Mouse (Mus musculus) forebrain, embryonic 13.5 days (tissue): Measurements from ENCODE around the gene Plagl1. TPM values are rescaled to one million over a fixed set of nuclear protein-coding genes. Genes with fewer than 3 reads are reported as not detected.
"Not testable (repeated sequence)": the region's sequence is repeated elsewhere in the genome, so short reads cannot be mapped to it uniquely, and the experiment has no call there.

Experiments
- ATAC-seq: fragments of 200-750 bp; cut with Nextera tagmentation; 2 replicates; pipeline ENCODE4 v1.8.0; 2017
- H3K27ac ChIP-seq: fragments of 300-500 bp; sonication (generic); 2 replicates; pipeline ENCODE4 v1.5.1; 2015; ENCODE audit warnings: inconsistent platforms, mild to moderate bottlenecking, moderate library complexity
- H3K27me3 ChIP-seq: fragments of 300-500 bp; sonication (generic); 2 replicates; pipeline ENCODE4 v1.6.1; 2015; ENCODE audit warnings: mild to moderate bottlenecking, inconsistent platforms
- H3K36me3 ChIP-seq: fragments of 300-500 bp; sonication (generic); 2 replicates; pipeline ENCODE4 v1.6.1; 2015; ENCODE audit warnings: mild to moderate bottlenecking, inconsistent platforms; ENCODE audit not compliant: poor library complexity, severe bottlenecking
- H3K4me1 ChIP-seq: fragments of 300-500 bp; sonication (generic); 2 replicates; pipeline ENCODE4 v1.6.1; 2015; ENCODE audit warnings: inconsistent platforms
- H3K4me2 ChIP-seq: fragments of 300-500 bp; sonication (generic); 2 replicates; pipeline ENCODE4 v1.6.1; 2015; ENCODE audit warnings: inconsistent platforms, mild to moderate bottlenecking, moderate library complexity
- H3K4me3 ChIP-seq: fragments of 300-500 bp; sonication (generic); 2 replicates; pipeline ENCODE4 v1.5.1; 2015; ENCODE audit warnings: mild to moderate bottlenecking, inconsistent platforms
- H3K9ac ChIP-seq: fragments of 300-500 bp; sonication (generic); 2 replicates; pipeline ENCODE4 v1.6.1; 2015; ENCODE audit warnings: mild to moderate bottlenecking, inconsistent platforms
- H3K9me3 ChIP-seq: fragments of 300-500 bp; sonication (generic); replicated peaks from 2 replicates; pipeline ENCODE4 v1.6.1; 2016; ENCODE audit warnings: inconsistent platforms
- WGBS: fragments of 180-500 bp; shearing (Covaris S2); methylation state at CpG from one replicate; pipeline ENCODE4 v1.1.7; 2015; 5-methylcytosine and 5-hydroxymethylcytosine counted together
- polyA plus RNA-seq: library from polyadenylated mRNA; unstranded; fragments of >200 nt; fragmentation: Nextera tagmentation; extraction: Ambion mirVana; gene quantifications from 2 replicates; pipeline ENCODE4 v1.2.1, GENCODE M21; 2015

Plagl1 gene
- polyA plus RNA-seq = 58.0 and 67.0 TPM in 2 replicates

DNA sequence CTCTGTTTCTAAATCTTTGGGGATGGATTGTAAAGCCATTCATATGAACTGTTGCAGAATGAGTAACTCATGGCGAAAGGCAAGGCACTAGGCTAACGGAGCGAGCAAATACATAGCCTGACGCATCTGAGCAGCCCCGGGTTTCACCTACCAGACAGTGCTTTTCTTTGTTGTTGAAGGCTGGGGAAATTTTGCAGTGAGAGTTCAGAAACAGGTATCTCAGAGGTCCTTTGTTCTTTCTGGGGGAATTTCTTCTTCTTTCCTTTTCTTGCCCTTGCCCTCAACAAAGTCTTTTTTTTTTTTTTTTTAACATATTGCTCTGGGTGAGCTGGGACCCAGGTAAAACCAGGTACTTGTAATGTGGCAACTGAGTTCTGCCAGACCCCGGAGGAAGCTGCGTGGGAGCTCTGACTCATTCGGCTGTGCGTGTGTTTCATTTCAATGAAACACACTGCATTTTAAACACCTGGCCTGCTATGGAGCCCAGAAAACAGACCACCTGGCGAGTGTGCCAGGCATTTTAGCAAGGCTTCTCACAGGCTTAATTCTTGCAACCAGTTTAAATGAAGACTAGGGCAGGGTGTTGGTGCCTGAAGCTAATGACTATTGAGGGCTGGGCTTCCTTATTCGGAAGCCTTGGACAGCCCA is at the start of gene Plagl1:
Gene Plagl1 (plus strand): TSS at position 484 of the 648 bp plus-strand sequence.
- H3K4me2 ChIP-seq = peak within 1 kb of the TSS; percentile 82
- 58% methylated on average over 11 of the region's 11 CpGs for WGBS
- peak; percentile 19; the same call in 1 of the 2 replicates for ATAC-seq
- H3K27me3 ChIP-seq = peaks cover 26% of the 10 kb centered on the region
- no peak within 1 kb of the TSS for H3K27ac ChIP-seq
- peaks cover 12% of the 10 kb centered on the region for H3K4me1 ChIP-seq
- H3K9me3 ChIP-seq = no peaks in the 10 kb centered on the region
- peak within 1 kb of the TSS; percentile 63 for H3K9ac ChIP-seq
- no peaks in the 10 kb centered on the region for H3K36me3 ChIP-seq
- peak within 1 kb of the TSS; percentile 46 for H3K4me3 ChIP-seq

DNA sequence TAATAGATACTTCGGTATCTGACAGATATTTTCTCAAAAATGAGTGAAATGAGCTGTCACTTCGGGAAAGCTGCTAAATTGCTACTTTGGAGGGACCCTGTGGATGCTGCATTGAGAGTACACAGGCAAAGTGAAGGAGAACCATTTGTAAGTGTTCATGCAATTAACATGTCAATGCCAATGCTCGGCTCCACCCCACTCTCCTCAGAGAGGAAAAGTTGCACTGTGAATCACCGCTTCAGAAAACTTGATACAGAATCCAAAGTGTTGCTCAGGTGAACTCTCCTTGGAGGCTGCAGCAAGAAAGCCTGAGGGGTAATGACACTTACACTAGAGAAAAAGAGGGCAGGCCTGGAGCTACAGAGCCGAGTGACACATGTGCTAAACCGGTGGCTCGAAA is 46.3 kb upstream of the Plagl1 start:
- no peaks in the 10 kb centered on the region for H3K27me3 ChIP-seq
- peaks cover 4% of the 10 kb centered on the region; the same call in 1 of the 2 replicates for H3K36me3 ChIP-seq
- H3K9me3 ChIP-seq = no peaks in the 10 kb centered on the region
- H3K9ac ChIP-seq = no peak overlapping the region
- H3K4me2 ChIP-seq = no peak overlapping the region
- H3K4me1 ChIP-seq = peaks cover 14% of the 10 kb centered on the region
- H3K27ac ChIP-seq = no peak overlapping the region
- no peak for ATAC-seq
- no peak overlapping the region for H3K4me3 ChIP-seq
- 70% methylated on average over 7 of the region's 7 CpGs for WGBS

DNA sequence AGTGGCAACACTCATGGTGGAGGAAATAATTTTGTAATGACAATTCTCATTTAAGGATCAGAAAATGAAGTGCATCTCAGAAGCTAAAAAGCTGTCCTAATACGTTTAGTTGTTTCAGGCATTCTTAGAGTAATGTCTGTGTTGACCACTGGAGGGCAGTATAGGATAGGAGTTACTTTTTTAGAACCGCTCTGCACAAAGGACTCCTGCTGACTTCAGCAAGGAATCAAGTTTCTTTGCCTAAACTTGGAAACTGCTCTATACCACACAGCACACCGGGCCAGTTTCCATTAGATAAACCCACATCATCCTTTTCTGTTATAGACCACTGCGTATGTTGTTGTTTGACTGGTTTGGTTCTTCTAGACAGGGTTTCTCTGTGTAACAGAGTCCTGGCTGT is 43.7 kb upstream of the Plagl1 start:
- ATAC-seq = peak; percentile 74
- no peaks in the 10 kb centered on the region for H3K4me1 ChIP-seq
- H3K9me3 ChIP-seq = no peaks in the 10 kb centered on the region
- 25% methylated on average over 4 of the region's 4 CpGs for WGBS
- no peak overlapping the region for H3K4me2 ChIP-seq
- no peak overlapping the region for H3K4me3 ChIP-seq
- no peak overlapping the region for H3K27ac ChIP-seq
- H3K9ac ChIP-seq = no peak overlapping the region
- no peaks in the 10 kb centered on the region for H3K36me3 ChIP-seq
- H3K27me3 ChIP-seq = no peaks in the 10 kb centered on the region

DNA sequence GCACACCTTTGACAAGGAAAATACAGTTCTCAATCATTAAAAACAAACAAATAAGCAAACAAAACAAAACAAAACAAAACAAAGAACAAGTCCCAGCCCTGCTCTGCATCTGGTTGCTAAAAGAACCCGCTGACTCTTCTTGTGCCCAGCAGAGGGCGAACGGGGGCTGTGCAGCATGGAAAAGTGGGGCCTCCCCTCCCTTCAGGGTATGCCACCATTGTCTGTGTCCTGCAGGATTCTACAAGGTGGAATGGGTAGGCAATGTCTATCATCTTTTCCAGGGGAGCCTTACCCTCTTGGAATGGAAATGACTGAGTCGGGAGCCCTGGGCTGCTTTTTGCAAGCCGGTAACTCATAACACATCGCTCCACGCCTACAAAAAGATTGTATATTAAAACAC is 41.8 kb upstream of the Plagl1 start:
- Histone ChIP-seq H3K27ac (no peak overlapping the region), H3K9me3 (no peaks in the 10 kb centered on the region), H3K4me3 (no peak overlapping the region), H3K27me3 (no peaks in the 10 kb centered on the region), H3K36me3 (no peaks in the 10 kb centered on the region), H3K4me2 (no peak overlapping the region), H3K4me1 (no peaks in the 10 kb centered on the region), H3K9ac (no peak overlapping the region)
- peak; percentile 59; the same call in 1 of the 2 replicates for ATAC-seq
- 64% methylated on average over 7 of the region's 7 CpGs for WGBS

DNA sequence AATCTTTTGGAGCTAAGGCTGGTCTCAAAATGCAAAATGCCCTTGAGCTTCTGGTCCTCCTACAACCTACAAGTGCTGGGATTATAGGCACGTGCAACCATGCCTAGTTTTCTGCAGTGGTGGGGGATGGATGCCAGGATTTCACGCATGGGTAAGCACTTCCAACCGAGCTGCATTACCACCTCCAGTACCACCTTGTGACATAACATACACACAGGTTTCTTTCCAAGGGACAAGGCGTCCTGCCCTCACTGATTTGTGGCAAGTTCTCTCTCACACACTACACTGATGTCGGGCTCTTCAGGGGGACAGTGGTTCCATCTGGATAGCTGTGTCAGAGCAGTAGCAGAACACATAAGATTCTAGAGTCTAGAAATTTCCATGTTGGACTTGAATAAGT is 41.3 kb upstream of the Plagl1 start:
- Histone ChIP-seq H3K27me3 (no peaks in the 10 kb centered on the region), H3K9me3 (no peaks in the 10 kb centered on the region), H3K4me1 (no peaks in the 10 kb centered on the region), H3K4me2 (no peak overlapping the region), H3K4me3 (no peak overlapping the region), H3K27ac (no peak overlapping the region), H3K36me3 (no peaks in the 10 kb centered on the region), H3K9ac (no peak overlapping the region)
- 72% methylated on average over 5 of the region's 5 CpGs for WGBS
- no peak for ATAC-seq

DNA sequence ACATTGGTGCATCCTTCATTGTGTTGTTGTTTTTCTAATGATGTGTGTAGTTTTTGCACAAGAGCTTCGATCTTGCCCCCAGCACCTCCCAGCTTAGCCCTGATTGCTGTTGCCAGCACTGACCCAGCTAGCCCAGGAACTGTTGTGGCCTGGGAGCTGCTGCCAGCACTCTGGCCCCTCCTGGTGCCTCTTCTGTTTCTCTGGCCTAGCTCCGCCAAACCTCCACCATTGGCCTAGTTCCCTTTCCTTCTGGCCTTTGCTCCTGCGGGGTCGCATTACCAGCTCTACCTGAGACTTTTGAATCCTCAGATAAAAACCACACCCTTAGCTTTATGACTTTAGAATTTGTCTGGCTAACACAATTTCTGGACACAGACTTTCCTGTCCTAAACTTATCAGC is 38.2 kb upstream of the Plagl1 start:
- Histone ChIP-seq H3K27ac (no peak overlapping the region), H3K27me3 (no peaks in the 10 kb centered on the region), H3K36me3 (no peaks in the 10 kb centered on the region), H3K4me2 (no peak overlapping the region), H3K4me3 (no peak overlapping the region), H3K9ac (no peak overlapping the region), H3K9me3 (no peaks in the 10 kb centered on the region), H3K4me1 (no peaks in the 10 kb centered on the region)
- 91% methylated on average over 4 of the region's 4 CpGs for WGBS
- ATAC-seq = no peak

DNA sequence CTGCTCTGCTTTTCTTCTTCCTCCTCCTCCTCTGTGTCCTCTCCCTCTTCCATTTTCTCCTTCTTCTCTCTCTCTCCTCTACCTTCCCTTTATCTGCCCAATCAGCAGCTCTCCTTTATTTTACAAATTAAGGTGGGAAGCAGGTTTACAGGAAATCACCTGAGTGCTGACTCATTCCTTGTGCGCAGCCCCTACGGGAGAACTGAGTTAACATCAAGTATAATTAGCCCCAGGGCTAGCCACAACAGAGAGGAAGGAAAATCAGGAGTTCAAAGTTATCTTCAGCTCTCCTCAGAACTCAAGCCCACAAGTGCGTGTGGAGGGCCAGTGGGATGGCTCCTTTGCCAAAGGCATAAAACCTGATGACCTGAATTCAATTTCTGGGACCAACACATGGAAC is 36.3 kb upstream of the Plagl1 start:
- H3K4me2 ChIP-seq, H3K9ac ChIP-seq, H3K27me3 ChIP-seq, ATAC-seq, H3K4me3 ChIP-seq, H3K36me3 ChIP-seq, H3K9me3 ChIP-seq, H3K4me1 ChIP-seq, H3K27ac ChIP-seq: not testable (repeated sequence)
- WGBS = 75% methylated on average over 3 of the region's 3 CpGs

DNA sequence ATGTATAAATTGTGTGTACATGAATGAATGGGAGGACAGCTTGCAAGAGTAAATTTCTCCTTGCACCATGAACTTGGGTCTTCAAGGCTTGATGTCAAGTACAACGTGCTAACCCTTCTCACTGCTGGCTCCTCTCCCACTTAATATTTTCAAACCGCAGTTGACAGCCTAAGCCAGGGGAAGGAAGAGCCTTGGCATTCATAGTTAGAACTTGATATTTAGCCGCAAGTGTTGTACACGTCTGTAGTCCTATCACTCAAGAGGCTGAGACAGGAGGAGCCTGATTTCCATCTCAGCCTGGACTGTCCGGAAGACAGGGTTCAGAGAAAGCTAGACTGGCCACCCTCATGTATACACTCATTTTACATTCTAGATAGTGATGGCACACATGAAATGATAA is 32.6 kb upstream of the Plagl1 start:
- Histone ChIP-seq H3K4me1 (no peaks in the 10 kb centered on the region), H3K27me3 (no peaks in the 10 kb centered on the region), H3K4me2 (no peak overlapping the region), H3K27ac (no peak overlapping the region), H3K4me3 (no peak overlapping the region), H3K36me3 (no peaks in the 10 kb centered on the region), H3K9ac (no peak overlapping the region), H3K9me3 (no peaks in the 10 kb centered on the region)
- 91% methylated on average over 5 of the region's 5 CpGs for WGBS
- ATAC-seq = no peak

DNA sequence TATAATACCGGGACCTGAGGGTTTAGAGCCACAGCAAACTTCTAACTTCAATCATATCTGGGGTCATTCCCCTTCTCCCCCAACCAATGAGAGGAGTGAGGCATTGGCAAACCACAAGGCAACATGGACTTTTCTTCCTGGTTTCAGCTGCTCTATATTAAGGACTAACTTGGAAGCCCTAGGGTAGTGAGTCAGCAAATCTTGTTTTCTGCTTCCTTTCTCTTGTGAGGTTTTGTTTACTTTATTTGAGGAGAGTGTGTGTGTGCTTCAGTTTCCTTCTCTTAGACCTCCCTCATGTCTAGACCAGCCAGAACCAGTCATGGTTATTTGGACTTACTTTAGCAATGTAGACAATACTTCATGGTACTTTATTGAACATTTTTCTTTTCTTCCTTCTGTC is 32.1 kb upstream of the Plagl1 start:
- ATAC-seq = no peak
- H3K27me3 ChIP-seq = no peaks in the 10 kb centered on the region
- H3K9me3 ChIP-seq = no peaks in the 10 kb centered on the region
- WGBS = 100% methylated on average over 1 of the region's 1 CpGs
- H3K36me3 ChIP-seq = no peaks in the 10 kb centered on the region
- H3K9ac ChIP-seq = no peak overlapping the region
- H3K27ac ChIP-seq = no peak overlapping the region
- H3K4me1 ChIP-seq = no peaks in the 10 kb centered on the region
- H3K4me2 ChIP-seq = no peak overlapping the region
- H3K4me3 ChIP-seq = no peak overlapping the region

DNA sequence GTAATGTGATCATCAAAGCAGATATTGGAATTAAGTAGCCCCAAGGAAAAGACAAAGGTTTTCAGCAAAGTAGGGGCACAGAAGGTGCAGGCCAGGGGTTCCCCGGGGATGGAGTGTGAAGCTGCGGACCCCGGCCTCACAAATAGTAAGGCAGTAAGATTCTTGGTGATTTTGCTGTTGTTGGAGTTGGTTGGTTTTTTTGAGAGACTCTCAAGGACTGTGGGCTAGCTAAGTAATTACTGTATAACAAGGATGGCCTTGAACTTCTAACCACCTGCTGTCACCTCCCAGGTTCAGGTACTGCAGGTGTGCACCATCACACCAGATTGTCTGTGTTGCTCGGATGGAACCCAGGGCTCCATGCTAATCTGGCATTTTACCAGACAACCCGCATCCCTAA is 30.9 kb upstream of the Plagl1 start:
- WGBS = 91% methylated on average over 5 of the region's 5 CpGs
- H3K4me1 ChIP-seq = no peaks in the 10 kb centered on the region
- no peak overlapping the region for H3K27ac ChIP-seq
- no peak overlapping the region for H3K9ac ChIP-seq
- no peak for ATAC-seq
- no peak overlapping the region for H3K4me2 ChIP-seq
- no peaks in the 10 kb centered on the region for H3K9me3 ChIP-seq
- no peaks in the 10 kb centered on the region for H3K36me3 ChIP-seq
- no peak overlapping the region for H3K4me3 ChIP-seq
- H3K27me3 ChIP-seq = no peaks in the 10 kb centered on the region

DNA sequence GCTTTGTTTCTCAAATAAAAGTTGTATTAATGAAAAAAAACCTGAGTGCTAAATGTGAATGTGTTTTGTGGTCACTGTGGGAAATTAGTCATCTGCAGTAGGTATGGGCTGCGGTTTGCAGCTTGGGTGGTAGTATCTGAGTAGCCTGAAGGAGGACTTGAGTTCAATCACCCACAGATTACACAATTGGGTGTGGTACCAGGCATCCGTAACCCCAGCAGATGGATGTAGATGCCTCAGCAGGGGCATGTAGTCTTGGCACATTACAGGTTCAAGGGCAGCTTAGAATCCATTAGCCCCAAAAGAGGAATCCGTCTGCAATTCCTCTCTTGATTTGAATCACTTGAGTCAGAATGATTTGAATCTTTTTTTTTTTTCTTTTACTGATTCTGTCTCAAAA is 25.0 kb upstream of the Plagl1 start:
- Histone ChIP-seq H3K4me2 (no peak overlapping the region), H3K4me3 (no peak overlapping the region), H3K27ac (no peak overlapping the region), H3K9ac (no peak overlapping the region), H3K36me3 (no peaks in the 10 kb centered on the region), H3K27me3 (no peaks in the 10 kb centered on the region), H3K4me1 (no peaks in the 10 kb centered on the region), H3K9me3 (no peaks in the 10 kb centered on the region)
- 87% methylated on average over 3 of the region's 3 CpGs for WGBS
- ATAC-seq = no peak

DNA sequence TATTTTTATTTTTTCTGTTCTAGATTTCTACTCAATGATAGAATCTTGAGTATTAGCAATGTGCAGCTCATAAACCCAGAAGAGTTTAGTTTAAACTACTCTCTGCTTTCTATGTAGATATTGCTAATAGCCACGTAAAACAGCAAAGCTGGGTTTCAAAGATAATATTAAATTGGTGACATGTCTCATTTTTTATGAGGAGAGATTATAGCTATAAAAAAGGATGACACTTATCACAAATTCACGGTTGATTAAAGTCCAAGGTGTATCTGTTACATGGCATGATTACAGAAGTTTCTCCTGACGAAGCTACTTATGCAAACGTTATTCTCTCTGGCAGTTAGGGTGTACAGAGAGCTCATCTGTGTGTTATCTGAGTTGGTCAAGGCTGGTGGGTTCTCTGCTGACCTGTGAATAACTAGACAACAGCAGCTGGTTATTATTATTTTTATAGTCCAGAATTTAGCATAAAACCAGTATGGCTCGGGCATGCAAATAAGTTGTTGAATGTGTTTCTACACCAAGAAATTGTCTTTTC is 20.6 kb upstream of the Plagl1 start:
- 90% methylated on average over 5 of the region's 5 CpGs for WGBS
- no peaks in the 10 kb centered on the region for H3K36me3 ChIP-seq
- no peak overlapping the region for H3K4me2 ChIP-seq
- H3K4me3 ChIP-seq = no peak overlapping the region
- H3K9me3 ChIP-seq = no peaks in the 10 kb centered on the region
- no peaks in the 10 kb centered on the region for H3K27me3 ChIP-seq
- no peak overlapping the region for H3K9ac ChIP-seq
- ATAC-seq = no peak
- H3K27ac ChIP-seq = no peak overlapping the region
- H3K4me1 ChIP-seq = no peaks in the 10 kb centered on the region

DNA sequence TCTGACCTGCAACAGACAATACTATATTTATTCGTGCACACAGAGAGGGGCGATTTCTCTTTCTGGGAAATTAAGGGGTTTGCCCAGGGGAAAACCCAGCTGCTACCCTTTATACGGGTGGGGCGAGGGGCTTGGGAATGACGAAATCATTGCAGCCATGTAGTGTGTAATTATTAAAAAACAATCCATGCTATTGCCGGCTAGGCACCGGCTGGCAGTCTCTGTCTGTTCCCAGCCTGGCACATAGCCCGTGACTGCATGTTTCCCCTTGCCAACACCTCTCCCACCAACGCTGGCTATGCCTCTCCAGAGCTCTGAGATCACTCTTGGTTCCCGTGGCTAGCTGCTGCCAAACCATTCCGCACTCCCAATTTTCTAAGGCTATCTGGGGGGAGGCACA is 15.6 kb upstream of the Plagl1 start:
- peak; percentile 57; the same call in 1 of the 2 replicates for ATAC-seq
- Histone ChIP-seq H3K9me3 (no peaks in the 10 kb centered on the region), H3K4me3 (no peak overlapping the region), H3K27ac (no peak overlapping the region), H3K9ac (no peak overlapping the region), H3K4me1 (no peaks in the 10 kb centered on the region), H3K4me2 (no peak overlapping the region), H3K36me3 (no peaks in the 10 kb centered on the region), H3K27me3 (no peaks in the 10 kb centered on the region)
- 88% methylated on average over 11 of the region's 11 CpGs for WGBS
